Mouse (Mus musculus) ES-Bruce4 (cell line): ENCODE measurements at regions not wholly inside any gene's neighbourhood (a gene's known extent, or its start where the extent isn't known, plus 50 kb on each side); places are given as distances from the start of the nearest gene placed in this dataset.

Experiments used
- CTCF ChIP-seq: IDR thresholded peaks from one replicate; pipeline ENCODE4 v1.8.1; 2011; ENCODE audit warnings: low read depth, low read length
- EP300 ChIP-seq: IDR thresholded peaks from 2 replicates; pipeline ENCODE4 v1.6.1; 2011; ENCODE audit warnings: low read depth, low read length; ENCODE audit not compliant: insufficient read depth
- POLR2A ChIP-seq: IDR thresholded peaks from one replicate; pipeline ENCODE4 v1.8.1; 2011; ENCODE audit warnings: low read length; ENCODE audit not compliant: insufficient read depth

GRCm38 (mm10) chr2:44509101-44509500 is 418.4 kb downstream of the Gtdc1 start:
- no peak for TF ChIP-seq EP300
- TF ChIP-seq CTCF, result no peak
- no peak for TF ChIP-seq POLR2A
